Mouse (Mus musculus) kidney, postnatal 25 days (tissue): ENCODE measurements at regions not wholly inside any gene's neighbourhood (a gene's known extent, or its start where the extent isn't known, plus 50 kb on each side); places are given as distances from the start of the nearest gene placed in this dataset.
A peak's percentile ranks its signal among the peaks of the same experiment; 100 is the strongest.
"Not testable (repeated sequence)": the region's sequence is repeated elsewhere in the genome, so short reads cannot be mapped to it uniquely, and the experiment has no call there.

Experiments
- DNase-seq, 2 experiments: peaks; one replicate each; pipeline ENCODE4 v3.0.0; 2021; ENCODE audit warnings: mixed read lengths in 2 of 2

DNA sequence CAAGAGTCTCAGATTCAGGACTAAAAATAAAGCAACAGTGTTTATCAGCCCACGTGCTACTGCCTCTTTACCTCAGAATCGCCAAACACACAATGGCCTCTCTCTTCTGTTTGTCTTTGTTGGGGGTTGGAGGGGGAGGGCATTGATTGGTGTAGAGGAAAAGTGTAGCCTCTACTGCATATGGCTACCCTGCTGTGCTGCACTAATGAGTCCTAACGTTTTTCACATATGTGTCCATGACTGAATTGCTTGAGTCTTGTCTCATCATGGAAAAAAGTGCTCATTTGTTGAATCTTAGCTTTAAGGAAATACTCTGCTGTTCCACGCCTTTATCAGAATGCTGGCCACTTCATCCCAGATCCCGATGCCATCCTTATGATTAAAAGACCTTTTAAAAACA lies 459.7 kb upstream of the N6amt1 start:
- no peak for DNase-seq

GRCm38 (mm10) chr16:86888421-86888820 lies 465.6 kb upstream of the N6amt1 start:
- DNase-seq, result no peak

DNA sequence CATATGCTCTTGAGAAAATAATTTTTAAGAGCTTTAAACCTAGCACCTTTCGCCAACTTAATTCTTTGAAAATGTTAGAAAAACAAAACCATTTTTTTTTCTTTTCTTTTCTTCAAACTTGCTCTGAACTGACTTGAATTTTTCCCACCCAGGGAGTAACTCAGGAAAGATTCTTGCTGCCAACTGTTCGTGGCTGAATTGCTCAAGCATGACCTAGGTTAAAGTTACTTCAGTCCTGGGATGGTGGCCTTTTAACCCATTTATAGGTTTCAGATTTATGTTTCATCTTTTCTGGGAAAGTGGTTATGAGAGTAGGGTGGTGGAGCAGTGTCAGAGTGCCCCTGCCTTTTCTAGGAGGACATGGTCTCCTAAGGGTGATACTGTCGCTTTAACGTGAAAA lies 466.4 kb upstream of the N6amt1 start:
- no peak for DNase-seq

DNA sequence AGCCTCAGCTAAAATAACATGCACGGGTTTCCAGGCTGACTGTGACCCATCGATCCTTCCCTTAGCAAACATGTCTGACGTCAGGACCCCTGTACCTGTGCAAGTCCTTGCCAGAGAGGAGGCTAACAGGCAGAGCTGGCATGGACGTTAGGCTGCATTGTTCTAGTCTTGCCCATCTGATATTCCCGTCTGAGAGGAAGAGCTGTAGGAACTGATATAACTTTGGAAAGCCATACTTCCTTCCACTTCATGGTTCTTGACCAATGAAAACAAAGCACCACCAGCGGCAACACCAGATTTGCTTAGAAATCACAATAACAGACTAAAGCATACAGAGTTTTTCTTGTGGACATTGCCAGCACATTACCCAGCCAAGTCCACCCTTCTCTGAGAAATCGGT lies 470.1 kb upstream of the N6amt1 start:
- DNase-seq, result no peak

- peak; percentile 57 to 76 for DNase-seq
Observed at GRCm38 (mm10) chr16:86882529-86882928, 471.5 kb upstream of the N6amt1 start.

DNA sequence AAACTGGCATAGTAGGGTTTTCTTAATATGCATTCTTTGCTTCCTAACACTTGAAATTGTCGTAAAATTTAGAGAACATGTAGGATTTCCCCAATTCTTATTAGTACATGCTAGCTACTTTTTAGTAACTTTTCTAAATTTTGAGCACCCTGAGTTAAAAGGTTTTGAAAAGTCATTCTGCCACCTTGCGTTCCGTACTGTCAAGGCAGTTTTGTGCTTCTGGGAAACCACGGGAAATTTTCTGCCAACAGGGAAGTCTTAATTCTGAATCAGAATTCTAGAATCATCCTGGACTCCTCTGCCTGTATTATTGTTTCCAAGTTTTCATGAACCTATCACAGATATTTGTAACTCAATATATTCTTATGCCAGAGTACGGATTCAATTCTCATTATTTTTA lies 472.4 kb upstream of the N6amt1 start:
- DNase-seq, result peak in 1 of 2 experiments; percentile 33

DNA sequence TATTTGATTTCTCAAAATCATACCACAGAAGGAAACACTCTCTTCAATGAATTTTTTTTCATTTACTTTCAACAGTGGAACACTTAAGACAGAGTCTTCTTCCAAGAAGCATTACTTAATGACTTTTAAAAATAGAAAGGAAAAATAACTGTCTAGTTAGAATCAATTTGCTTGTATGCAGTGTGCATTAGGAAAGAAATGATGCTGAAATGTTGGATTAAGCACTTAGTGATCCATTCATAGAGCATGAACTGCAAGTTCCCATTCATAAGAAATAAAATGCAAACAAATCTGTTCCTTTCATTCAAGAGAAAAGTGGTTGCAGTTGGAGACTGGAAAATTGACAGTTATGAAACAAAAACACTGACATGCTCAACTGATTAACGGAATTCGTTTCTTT lies 493.2 kb upstream of the N6amt1 start:
- DNase-seq, result no peak

DNA sequence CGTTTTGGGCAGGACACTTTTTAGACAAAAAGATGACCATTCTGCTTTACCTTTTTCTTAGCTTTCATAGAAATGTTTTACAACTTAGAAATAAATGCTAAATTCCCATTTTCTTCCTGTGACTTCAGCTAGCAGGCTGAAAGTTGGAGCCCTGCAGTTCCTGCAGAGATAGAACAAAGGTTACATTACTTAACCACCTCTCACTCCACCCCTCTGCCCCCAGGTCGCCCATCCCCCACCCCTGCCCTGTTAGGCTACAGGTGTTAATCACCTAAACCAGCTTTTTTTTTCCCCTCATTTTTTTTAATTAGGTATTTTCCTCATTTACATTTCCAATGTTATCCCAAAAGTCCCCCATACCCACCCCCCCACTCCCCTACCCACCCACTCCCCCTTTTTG lies 498.1 kb upstream of the N6amt1 start:
- peak; percentile 67 to 79 for DNase-seq

DNA sequence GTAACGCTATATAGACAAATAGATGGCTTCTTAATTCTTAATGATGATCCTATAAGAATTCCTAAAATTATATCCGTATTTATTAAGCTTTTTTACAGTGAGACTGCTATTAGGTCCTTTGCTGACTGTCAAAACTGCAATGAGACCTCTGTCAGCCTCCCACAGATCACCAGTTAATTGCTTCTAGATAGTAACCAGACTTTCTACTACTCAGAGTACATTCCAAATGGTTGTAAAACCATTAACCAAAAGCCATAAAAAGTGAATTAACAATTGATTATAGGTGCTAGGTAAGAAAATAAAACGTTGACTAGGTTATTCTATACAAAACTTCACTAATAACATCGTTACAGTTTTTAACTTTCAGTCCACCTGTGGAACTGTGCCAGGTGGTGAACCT lies 498.7 kb upstream of the N6amt1 start:
- peak in 1 of 2 experiments; percentile 12 for DNase-seq

GRCm38 (mm10) chr16:86853398-86853797 lies 500.6 kb upstream of the N6amt1 start:
- no peak for DNase-seq

DNA sequence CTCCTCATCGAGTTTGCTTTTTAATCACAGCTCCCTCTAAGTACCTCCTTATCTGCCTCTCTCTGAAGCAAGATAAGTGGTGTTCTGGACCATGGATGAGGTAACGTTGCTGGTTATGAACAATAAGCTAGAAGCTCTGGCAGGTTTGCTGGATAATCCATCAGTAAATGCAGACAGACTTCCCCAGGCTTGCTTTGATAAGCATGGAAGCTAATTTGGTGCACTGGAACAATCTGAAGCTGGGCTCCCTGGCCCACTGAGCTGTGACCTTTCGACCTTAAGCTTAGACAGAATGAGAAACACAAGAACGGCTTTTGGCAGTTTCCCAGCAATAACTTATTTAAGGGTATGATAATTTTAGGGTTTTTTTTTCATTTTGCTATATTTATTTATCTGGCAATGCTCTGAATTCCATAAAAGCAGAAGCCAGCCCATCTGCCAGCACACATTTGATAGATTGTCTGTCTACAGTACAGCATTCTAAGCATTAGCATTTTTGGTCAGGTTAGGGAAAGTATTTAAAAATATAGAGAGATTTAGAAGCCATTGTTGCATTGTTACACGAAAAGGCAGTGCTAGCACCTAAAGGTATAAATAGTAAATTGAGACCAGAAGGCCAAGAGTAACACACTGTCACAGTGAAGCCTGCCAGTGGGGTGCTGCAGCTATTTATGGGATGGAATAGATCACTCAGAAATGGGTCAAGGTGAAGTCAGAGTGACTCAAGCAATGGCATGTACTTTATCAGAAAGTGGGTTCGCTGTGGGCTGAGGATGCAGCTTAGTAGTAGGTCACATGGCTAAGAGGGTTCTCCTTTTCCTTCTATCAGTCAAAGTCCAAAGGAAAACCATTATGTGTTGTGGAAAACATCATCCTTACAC lies 515.3 kb upstream of the N6amt1 start:
- DNase-seq, result no peak

GRCm38 (mm10) chr16:86827645-86828044 lies 526.3 kb upstream of the N6amt1 start:
- no peak for DNase-seq

- no peak for DNase-seq
Observed at GRCm38 (mm10) chr16:86826641-86827040, 527.3 kb upstream of the N6amt1 start.

- no peak for DNase-seq
Observed at GRCm38 (mm10) chr16:86823496-86823895, 530.5 kb upstream of the N6amt1 start.

GRCm38 (mm10) chr16:86821586-86821985 lies 532.4 kb upstream of the N6amt1 start:
- DNase-seq, result no peak

GRCm38 (mm10) chr16:86818639-86819038 lies 535.3 kb upstream of the N6amt1 start:
- not testable (repeated sequence) for DNase-seq

- DNase-seq, result peak in 1 of 2 experiments; percentile 14
Observed at GRCm38 (mm10) chr16:86816763-86817593, 537.0 kb upstream of the N6amt1 start.

GRCm38 (mm10) chr16:86816006-86816405 lies 538.0 kb upstream of the N6amt1 start:
- DNase-seq, result no peak

DNA sequence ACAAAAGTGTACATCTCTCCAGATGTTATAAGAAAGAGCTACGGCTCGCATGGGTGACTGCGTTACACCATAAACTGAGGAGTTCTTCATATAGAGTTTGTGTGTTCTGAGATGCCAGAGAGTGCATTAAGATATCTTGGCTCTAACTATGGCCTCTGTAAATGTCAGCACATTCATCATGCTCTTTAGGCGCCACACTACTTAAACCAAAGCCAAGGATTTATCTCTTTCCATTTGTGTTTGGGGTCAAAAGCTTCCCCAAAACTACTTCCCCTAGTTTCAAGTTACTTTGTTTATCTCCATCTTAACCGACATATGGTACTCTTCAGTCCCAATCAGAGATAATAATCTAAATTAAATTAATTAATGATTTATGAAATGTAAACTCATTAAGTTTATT lies 541.3 kb upstream of the N6amt1 start:
- DNase-seq, result no peak

GRCm38 (mm10) chr16:86808644-86809324 lies 545.2 kb upstream of the N6amt1 start:
- DNase-seq, result no peak

- DNase-seq, result peak; percentile 35 to 68
Observed at GRCm38 (mm10) chr16:86806374-86806773, 547.6 kb upstream of the N6amt1 start.

DNA sequence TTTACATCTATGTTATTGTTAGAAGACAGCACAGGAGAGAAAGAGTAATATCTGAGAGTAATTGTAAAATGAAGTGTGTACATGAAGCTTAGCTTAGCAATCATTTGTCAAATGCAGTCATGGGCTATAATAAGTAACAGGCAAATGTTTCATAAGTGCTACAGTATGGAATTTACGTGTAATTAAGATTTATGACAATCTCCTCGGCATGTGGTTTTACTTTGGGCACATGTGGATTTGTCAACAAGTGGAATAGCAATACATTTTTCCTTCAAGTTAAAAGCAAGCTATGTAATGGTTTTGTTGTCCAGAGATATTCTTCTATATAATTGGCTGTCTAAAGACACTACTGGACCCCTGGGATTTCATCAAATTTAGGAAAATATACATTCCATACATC lies 577.9 kb upstream of the N6amt1 start:
- no peak for DNase-seq

- DNase-seq, result no peak
Observed at GRCm38 (mm10) chr16:86772586-86772985, 581.4 kb upstream of the N6amt1 start.
